Mouse (Mus musculus) hindbrain, embryonic 12.5 days (tissue): ENCODE data around the gene Mbnl2. TPM values are rescaled to one million over a fixed set of nuclear protein-coding genes. Genes with fewer than 3 reads are reported as not detected.

Experiments used
- ATAC-seq: fragments of 200-750 bp; cut with Nextera tagmentation; 2 replicates; pipeline ENCODE4 v1.8.0; 2017; ENCODE audit warnings: moderate TSS enrichment; ENCODE audit not compliant: low FRiP score
- H3K27ac ChIP-seq: fragments of 300-500 bp; sonication (generic); 2 replicates; pipeline ENCODE4 v1.5.1; 2016; ENCODE audit warnings: mild to moderate bottlenecking
- H3K27me3 ChIP-seq: fragments of 300-500 bp; sonication (generic); 2 replicates; pipeline ENCODE4 v1.6.1; 2016; ENCODE audit warnings: mild to moderate bottlenecking
- H3K36me3 ChIP-seq: fragments of 300-500 bp; sonication (generic); 2 replicates; pipeline ENCODE4 v1.6.1; 2016; ENCODE audit warnings: mild to moderate bottlenecking
- H3K4me1 ChIP-seq: fragments of 300-500 bp; sonication (generic); 2 replicates; pipeline ENCODE4 v1.6.1; 2016
- H3K4me2 ChIP-seq: fragments of 300-500 bp; sonication (generic); replicated peaks from 2 replicates; pipeline ENCODE4 v1.6.1; 2016; ENCODE audit warnings: mild to moderate bottlenecking
- H3K4me3 ChIP-seq: fragments of 300-500 bp; sonication (generic); 2 replicates; pipeline ENCODE4 v1.5.1; 2016; ENCODE audit warnings: mild to moderate bottlenecking
- H3K9ac ChIP-seq: fragments of 300-500 bp; sonication (generic); 2 replicates; pipeline ENCODE4 v1.6.1; 2016; ENCODE audit warnings: mild to moderate bottlenecking, moderate library complexity
- H3K9me3 ChIP-seq: fragments of 300-500 bp; sonication (generic); replicated peaks from 2 replicates; pipeline ENCODE4 v1.6.1; 2016; ENCODE audit warnings: mild to moderate bottlenecking
- WGBS: fragments of 180-500 bp; shearing (Covaris S2); methylation state at CpG from one replicate; pipeline ENCODE4 v1.1.7; 2016; 5-methylcytosine and 5-hydroxymethylcytosine counted together
- polyA plus RNA-seq: library from polyadenylated mRNA; unstranded; fragments of >200 nt; fragmentation: Nextera tagmentation; extraction: Ambion mirVana; gene quantifications from 2 replicates; pipeline ENCODE4 v1.2.1, GENCODE M21; 2016

The Mbnl2 gene
- polyA plus RNA-seq, 1 experiment from 2014 or later: 47.2 TPM

DNA sequence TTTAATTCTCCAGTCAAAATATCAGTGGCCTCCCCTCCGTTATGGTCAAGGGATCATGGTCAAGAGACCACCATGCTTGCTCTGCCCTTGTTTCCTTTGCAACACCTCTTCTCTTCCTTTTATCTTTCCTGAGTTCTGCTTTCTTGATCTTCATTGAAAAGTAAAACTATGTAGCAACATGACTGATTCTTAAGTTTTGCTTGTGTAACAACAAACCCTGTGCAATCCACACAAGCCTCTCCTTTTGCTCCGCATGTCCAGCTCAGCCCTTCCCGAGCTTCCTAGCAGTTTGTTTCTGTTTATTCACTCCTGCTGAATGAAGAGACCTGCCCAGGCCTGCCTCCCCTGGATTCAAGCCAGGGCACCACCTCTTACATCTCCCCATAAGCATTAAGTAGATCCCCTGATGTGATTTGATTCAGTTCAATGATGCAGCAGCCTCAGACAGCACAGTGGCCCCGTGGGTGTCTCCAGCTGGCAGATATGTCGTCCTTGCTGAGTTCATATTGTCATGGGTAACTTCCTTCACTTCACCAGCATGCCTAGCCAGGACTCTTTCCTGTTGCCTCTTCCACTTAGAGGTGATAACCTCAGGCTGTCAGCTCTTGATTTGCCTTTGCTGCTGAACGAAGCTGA, 27.6 kb downstream of the Mbnl2 start:
- no peak overlapping the region for H3K4me3 ChIP-seq
- H3K27me3 ChIP-seq: no peaks in the 10 kb centered on the region
- no peak overlapping the region for H3K9ac ChIP-seq
- H3K27ac ChIP-seq: no peak overlapping the region
- H3K9me3 ChIP-seq: no peaks in the 10 kb centered on the region
- 32% methylated on average over 6 of the region's 6 CpGs for WGBS
- H3K36me3 ChIP-seq: no peaks in the 10 kb centered on the region
- no peak overlapping the region for H3K4me2 ChIP-seq
- H3K4me1 ChIP-seq: peaks cover 22% of the 10 kb centered on the region
- ATAC-seq: no peak

DNA sequence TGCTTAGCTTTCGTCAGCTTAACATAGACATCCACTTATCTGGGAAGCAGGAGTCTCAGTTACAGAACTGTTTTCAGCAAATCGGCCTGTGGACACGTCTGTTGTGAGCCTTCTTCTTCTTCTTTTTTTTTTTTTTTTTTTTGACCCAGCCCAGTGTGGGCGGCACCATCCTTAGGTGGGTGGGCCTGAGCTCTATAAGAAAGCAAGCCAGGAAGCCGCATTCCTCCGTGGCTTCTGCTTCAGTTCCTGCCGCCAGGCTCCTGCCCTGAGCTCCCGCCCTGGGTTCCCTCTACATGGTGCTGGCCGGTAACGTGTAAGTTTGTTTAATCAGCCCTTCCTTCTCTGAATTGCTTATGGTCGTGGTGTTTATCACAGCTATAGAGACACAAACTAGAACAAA, 30.8 kb downstream of the Mbnl2 start:
- H3K36me3 ChIP-seq: no peaks in the 10 kb centered on the region
- H3K4me3 ChIP-seq: no peak overlapping the region
- no peaks in the 10 kb centered on the region for H3K27me3 ChIP-seq
- H3K27ac ChIP-seq: no peak overlapping the region
- no peak for ATAC-seq
- H3K4me1 ChIP-seq: peaks cover 26% of the 10 kb centered on the region
- H3K4me2 ChIP-seq: no peak overlapping the region
- no peak overlapping the region for H3K9ac ChIP-seq
- WGBS: 80% methylated on average over 11 of the region's 11 CpGs
- H3K9me3 ChIP-seq: no peaks in the 10 kb centered on the region

DNA sequence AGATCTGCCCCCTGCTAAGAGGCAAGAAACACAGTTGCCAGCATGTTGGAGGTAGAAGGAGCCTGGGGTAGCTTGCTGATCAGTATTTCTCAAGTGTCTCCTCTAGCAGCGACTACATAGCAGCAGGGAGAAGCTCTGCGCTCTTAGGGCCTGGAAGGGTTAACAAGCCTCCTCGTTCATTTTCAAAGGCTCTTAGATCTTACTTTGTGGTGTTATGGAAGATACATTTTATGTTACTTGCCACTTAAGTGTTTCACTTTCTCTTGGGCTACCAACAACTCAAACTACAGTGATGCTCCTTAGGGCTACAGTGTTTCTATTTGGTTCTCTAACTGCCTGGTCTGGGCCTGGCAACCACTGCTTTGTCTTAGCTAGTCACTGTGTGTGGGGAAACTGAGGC, 31.9 kb downstream of the Mbnl2 start:
- ATAC-seq: no peak
- H3K4me2 ChIP-seq: no peak overlapping the region
- no peak overlapping the region for H3K27ac ChIP-seq
- no peak overlapping the region for H3K4me3 ChIP-seq
- no peak overlapping the region for H3K9ac ChIP-seq
- 64% methylated on average over 3 of the region's 3 CpGs for WGBS
- H3K4me1 ChIP-seq: peaks cover 32% of the 10 kb centered on the region
- H3K9me3 ChIP-seq: no peaks in the 10 kb centered on the region
- no peaks in the 10 kb centered on the region for H3K27me3 ChIP-seq
- no peaks in the 10 kb centered on the region for H3K36me3 ChIP-seq

DNA sequence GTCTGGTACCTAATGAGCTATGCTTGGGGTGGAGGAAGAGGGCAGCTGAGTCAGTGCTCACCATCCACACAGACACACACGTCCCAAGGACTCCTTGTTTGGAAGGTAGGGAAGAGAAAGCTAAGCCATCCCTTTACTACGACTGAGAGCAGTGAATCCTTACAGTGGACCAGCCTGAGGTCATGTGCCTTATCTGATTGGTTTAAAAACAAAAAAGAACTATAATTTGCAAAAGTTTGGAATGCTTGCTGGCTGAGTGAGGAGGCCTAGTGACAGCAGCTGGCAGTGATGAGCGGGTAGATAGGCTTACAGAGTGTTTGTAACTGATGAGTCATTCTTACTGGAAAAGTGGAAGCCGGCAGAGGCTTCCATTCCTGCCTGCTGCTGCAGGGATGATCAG, 32.5 kb downstream of the Mbnl2 start:
- 75% methylated on average over 4 of the region's 4 CpGs for WGBS
- Histone ChIP-seq H3K4me3 (no peak overlapping the region), H3K9ac (no peak overlapping the region), H3K9me3 (no peaks in the 10 kb centered on the region), H3K27me3 (no peaks in the 10 kb centered on the region), H3K36me3 (no peaks in the 10 kb centered on the region), H3K27ac (no peak overlapping the region), H3K4me2 (no peak overlapping the region), H3K4me1 (peaks cover 30% of the 10 kb centered on the region)
- no peak for ATAC-seq

DNA sequence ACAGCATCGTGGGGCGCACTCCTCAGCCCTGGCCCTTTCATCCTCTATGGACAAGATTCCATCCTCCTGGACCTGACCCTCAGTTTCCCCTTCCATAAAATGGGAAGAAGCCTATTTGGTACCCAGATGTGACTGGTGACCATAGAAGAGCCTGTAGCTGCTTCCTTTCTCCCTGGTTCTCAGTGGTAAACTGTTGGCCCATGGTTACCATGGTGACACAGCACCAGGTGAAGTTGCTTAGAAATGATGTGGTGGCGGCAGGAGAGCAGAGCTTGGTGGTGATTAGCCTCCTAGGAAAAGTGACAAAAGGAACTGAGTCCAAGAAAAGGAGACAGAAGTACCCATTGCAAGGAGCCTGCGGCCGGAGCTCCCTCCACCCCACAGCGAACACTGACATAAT, 34.2 kb downstream of the Mbnl2 start:
- H3K36me3 ChIP-seq: no peaks in the 10 kb centered on the region
- WGBS: 91% methylated on average over 6 of the region's 6 CpGs
- H3K9me3 ChIP-seq: no peaks in the 10 kb centered on the region
- H3K27me3 ChIP-seq: no peaks in the 10 kb centered on the region
- no peak overlapping the region for H3K4me2 ChIP-seq
- no peak for ATAC-seq
- no peak overlapping the region for H3K27ac ChIP-seq
- peaks cover 25% of the 10 kb centered on the region for H3K4me1 ChIP-seq
- no peak overlapping the region for H3K9ac ChIP-seq
- H3K4me3 ChIP-seq: no peak overlapping the region

DNA sequence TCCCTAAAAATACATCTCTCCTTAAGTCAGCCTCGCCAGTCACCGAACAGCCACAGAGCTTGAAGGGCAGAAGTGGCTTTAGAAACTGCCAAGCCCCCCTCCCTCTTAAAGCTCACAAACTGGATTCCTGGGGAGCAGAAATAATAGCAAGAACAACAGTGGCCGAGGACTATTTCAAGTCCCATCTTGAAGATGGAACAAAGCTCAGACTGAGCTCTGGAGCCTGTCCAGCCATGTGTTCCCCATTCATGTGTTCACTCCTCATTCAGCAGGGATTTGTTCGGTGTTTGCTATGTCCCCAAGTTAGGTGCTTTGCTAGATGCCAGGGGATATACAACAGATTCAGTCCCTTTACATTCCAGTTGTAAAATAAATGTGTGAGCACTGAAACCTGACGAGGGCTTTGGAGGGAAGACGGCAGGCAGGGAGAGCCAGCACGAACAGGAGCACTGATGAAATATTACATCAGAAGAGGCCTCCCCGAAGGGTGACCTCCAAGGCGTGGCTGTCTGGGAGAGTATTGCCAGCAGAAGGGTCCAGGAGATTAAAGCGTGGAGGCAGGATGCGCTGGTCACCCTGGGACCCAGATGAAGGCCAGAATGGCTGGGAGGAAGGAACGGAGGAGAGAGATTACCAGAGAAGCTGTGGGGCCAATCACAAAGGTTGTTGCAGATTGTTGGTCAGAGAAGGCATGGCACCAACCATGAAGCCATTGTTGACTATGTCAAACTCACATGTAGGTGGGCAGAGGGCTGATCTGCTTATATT, 36.0 kb downstream of the Mbnl2 start:
- no peak overlapping the region for H3K27ac ChIP-seq
- no peaks in the 10 kb centered on the region for H3K27me3 ChIP-seq
- peaks cover 25% of the 10 kb centered on the region for H3K4me1 ChIP-seq
- no peaks in the 10 kb centered on the region for H3K36me3 ChIP-seq
- ATAC-seq: no peak
- no peak overlapping the region for H3K4me3 ChIP-seq
- no peaks in the 10 kb centered on the region for H3K9me3 ChIP-seq
- no peak overlapping the region for H3K4me2 ChIP-seq
- H3K9ac ChIP-seq: no peak overlapping the region
- WGBS: 74% methylated on average over 12 of the region's 12 CpGs

DNA sequence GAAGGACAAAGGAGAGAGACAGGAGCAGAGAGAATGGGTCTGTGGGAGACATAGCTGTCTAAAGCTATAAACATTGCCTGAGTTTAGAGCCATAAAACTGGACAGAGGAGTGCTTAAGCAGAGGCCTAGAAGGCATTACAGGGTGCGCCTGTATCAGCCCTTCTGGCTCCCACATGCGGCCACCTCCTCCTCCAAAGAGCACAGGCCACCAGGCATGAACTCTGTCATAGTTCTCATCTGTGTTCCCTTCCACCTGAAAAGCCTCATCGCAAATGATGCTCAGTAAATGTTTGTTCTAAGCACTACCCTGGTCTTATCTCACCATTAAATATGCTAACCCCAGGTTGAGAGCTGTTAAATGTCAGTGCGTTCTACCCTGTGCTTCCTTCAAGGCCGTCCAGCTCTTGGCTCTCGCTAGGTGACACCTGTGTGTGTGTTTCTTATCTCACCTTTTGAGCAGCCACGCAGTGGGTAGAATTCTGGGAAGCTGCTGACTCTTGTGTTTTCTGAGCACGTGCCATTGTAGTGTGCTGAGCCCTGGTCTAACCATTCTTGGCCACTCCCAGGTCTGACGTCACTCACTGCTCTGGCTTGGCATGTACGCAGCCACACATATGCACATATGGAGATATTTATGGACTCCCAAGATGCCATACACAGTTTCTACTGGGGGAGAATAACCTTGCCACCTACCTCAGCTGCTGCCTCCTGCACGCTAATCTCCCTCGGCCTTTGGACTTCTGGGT, 37.4 kb downstream of the Mbnl2 start:
- no peak for ATAC-seq
- Histone ChIP-seq H3K27me3 (no peaks in the 10 kb centered on the region), H3K9ac (no peak overlapping the region), H3K27ac (no peak overlapping the region), H3K9me3 (no peaks in the 10 kb centered on the region), H3K4me3 (no peak overlapping the region), H3K4me1 (peaks cover 17% of the 10 kb centered on the region), H3K4me2 (no peak overlapping the region), H3K36me3 (no peaks in the 10 kb centered on the region)
- 89% methylated on average over 12 of the region's 12 CpGs for WGBS

DNA sequence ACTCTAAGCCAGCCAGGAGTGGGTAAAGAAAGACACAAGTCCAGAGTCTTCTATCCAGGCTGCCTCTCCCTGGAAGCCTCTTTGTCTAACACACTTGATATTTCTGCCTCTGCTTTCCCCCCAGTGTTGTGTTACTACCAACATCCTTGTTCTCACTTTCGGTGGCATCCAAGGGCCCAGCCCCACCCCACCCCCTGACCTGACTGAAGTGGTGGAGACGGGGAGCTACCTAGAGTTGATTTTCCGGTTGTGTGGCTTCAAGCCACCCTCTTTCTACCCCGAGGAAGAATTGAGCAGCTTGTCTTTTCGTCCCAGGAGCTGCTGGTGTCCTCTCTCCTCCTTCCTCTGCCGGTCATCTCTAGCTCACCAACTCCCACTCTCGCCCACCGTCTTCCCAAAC, 38.0 kb downstream of the Mbnl2 start:
- Histone ChIP-seq H3K4me1 (peaks cover 19% of the 10 kb centered on the region), H3K27me3 (no peaks in the 10 kb centered on the region), H3K4me3 (no peak overlapping the region), H3K9ac (no peak overlapping the region), H3K36me3 (no peaks in the 10 kb centered on the region), H3K4me2 (no peak overlapping the region), H3K27ac (no peak overlapping the region), H3K9me3 (no peaks in the 10 kb centered on the region)
- no peak for ATAC-seq
- WGBS: 80% methylated on average over 8 of the region's 8 CpGs

DNA sequence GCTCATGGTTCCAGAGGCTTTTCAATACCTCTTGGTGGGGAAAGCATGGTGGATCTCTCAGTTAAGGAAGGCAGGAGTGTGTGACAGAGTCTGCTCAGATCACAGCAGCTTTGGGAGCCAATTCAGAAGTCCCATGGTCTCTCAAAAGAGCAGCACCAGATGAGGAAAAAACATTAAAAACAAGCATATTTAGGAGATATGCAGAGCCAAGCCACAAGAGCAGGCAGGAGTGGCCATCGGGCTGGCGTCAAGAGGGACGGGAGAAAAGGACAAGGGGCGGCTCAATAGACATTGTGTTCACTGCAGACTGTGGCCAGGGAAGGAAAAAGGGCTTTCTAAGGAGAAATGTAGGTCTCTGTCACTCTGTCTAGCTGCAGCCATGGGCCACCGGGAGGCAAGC, 40.3 kb downstream of the Mbnl2 start:
- H3K36me3 ChIP-seq: no peaks in the 10 kb centered on the region
- WGBS: 77% methylated on average over 5 of the region's 5 CpGs

DNA sequence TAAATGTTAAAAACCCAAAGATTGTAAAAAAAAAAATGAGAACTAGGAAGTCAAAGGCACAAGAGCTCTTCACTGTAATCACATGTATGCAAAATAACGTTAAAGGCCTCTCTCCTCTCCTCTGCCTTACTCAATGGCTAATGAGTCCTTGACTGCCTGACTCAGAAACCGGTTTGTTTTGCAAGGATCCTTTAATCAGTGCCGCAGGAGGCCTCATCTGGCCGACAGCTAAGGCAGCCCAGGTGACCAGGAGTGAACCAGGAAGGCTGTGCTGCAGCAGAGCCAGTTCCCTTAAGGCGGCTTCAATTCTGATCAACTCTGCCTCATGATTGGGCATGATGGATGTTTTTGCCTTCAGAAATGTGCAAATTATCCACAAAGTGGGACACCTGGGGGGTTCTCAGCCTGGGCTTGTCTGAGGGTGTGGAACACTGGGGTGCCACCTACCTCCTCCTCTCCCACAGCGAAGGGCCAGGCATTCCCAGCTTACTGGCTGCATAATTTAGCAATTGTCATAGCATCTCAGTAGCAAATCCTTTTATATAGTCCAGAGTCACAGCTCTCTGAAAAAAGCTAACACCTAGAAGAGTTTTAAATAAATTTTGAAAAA, 43.0 kb downstream of the Mbnl2 start:
- peaks cover 4% of the 10 kb centered on the region; the same call in 1 of the 2 replicates for H3K4me1 ChIP-seq
- 37% methylated on average over 6 of the region's 6 CpGs for WGBS
- ATAC-seq: no peak

More for the DNA sequence above, 40.3 kb downstream of the Mbnl2 start:
- no peak overlapping the region for H3K27ac ChIP-seq
- H3K4me3 ChIP-seq: no peak overlapping the region
- H3K9me3 ChIP-seq: no peaks in the 10 kb centered on the region
- H3K9ac ChIP-seq: no peak overlapping the region
- H3K4me1 ChIP-seq: peaks cover 14% of the 10 kb centered on the region
- ATAC-seq: no peak
- no peak overlapping the region for H3K4me2 ChIP-seq
- H3K27me3 ChIP-seq: no peaks in the 10 kb centered on the region

DNA sequence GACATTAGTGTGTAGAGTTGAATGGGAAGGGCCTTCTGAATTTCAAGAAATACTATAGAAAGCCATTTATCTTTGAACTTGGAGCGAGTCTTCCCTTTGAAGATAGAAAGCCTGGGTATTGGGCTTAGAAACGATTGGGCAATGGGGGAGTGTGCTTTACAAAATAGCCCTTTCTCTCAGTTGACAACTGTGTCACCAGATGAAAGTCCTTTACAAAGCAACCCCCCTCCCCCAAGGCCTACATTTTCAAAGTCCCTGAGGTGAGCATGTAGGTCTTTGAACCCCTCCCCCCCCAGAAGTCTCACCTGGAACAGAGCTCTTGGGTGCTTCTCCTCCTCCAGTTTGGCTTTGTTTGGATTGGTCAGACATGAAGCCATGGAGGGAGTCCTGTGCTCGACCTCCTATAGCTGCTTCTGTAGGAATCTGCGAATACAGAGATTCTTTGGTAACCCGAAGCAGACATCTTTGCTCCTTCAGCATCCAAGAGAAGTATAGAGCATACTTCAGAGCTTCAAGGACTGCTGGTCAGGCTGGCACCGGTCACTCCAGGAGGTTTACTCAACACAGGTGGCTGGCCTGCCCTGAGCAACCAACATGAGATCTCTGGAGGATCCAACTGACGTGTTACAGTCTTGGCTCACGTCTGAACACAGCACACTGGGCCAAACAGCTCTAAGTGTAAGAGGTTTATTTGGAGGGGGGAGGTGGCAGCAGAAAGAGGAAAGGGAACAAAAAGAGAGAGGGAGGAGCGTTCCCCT, 43.7 kb downstream of the Mbnl2 start:
- no peak for ATAC-seq
- no peak overlapping the region for H3K27ac ChIP-seq
- 64% methylated on average over 9 of the region's 9 CpGs for WGBS
- peaks cover 4% of the 10 kb centered on the region; the same call in 1 of the 2 replicates for H3K4me1 ChIP-seq
- H3K9ac ChIP-seq: no peak overlapping the region
- H3K4me2 ChIP-seq: no peak overlapping the region
- H3K27me3 ChIP-seq: no peaks in the 10 kb centered on the region
- no peak overlapping the region for H3K4me3 ChIP-seq
- no peaks in the 10 kb centered on the region for H3K9me3 ChIP-seq
- no peaks in the 10 kb centered on the region for H3K36me3 ChIP-seq

More for the DNA sequence above, 43.0 kb downstream of the Mbnl2 start:
- Histone ChIP-seq H3K9ac (no peak overlapping the region), H3K4me2 (no peak overlapping the region), H3K36me3 (no peaks in the 10 kb centered on the region), H3K9me3 (no peaks in the 10 kb centered on the region), H3K27me3 (no peaks in the 10 kb centered on the region), H3K4me3 (no peak overlapping the region), H3K27ac (no peak overlapping the region)

DNA sequence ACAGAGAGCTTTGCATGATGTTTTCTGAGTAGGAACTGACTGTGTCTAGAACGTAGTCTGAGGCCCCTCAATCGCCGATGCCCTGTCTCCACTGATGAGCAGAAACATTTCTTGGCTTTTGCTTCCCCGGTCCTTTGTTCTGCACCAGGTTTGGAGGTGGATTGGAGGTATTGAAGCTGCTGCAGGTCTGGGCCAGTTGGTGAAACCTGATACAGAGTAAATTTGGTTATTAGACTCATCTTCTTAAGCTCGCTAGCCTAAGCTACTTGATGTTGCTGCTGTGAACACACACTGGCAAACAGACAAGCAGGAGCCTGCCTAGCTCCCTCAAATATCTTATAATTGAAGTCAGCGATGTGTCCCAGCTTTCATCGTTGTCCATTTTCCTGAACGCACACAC, 46.6 kb downstream of the Mbnl2 start:
- Histone ChIP-seq H3K4me3 (no peak overlapping the region), H3K27me3 (no peaks in the 10 kb centered on the region), H3K9ac (no peak overlapping the region), H3K4me1 (peaks cover 4% of the 10 kb centered on the region; the same call in 1 of the 2 replicates), H3K4me2 (no peak overlapping the region), H3K36me3 (no peaks in the 10 kb centered on the region), H3K27ac (no peak overlapping the region), H3K9me3 (no peaks in the 10 kb centered on the region)
- no peak for ATAC-seq
- 90% methylated on average over 8 of the region's 8 CpGs for WGBS
